Mouse (Mus musculus) left cerebral cortex, adult 18-20 months (tissue): ENCODE results near the gene AU022751. TPM values are rescaled to one million over a fixed set of nuclear protein-coding genes. Genes with fewer than 3 reads are reported as not detected.
A peak's percentile ranks its signal among the peaks of the same experiment; 100 is the strongest.
"Not testable (repeated sequence)": the region's sequence is repeated elsewhere in the genome, so short reads cannot be mapped to it uniquely, and the experiment has no call there.

Experiments
- DNase-seq, 2 experiments: peaks; one replicate each; pipeline ENCODE4 v3.0.0; 2021 to 2022; ENCODE audit warnings: low spot score in 2 of 2, mixed read lengths in 1 of 2
- long read RNA-seq, 2 experiments: library from polyadenylated mRNA; stranded (forward); transcript quantifications; one replicate each; pipeline ENCODE4 v2.0.0; 2021
- microRNA-seq, 2 experiments: library from miRNA; unstranded; fragments of <30 nt; microRNA quantifications; one replicate each; pipeline ENCODE4 v1.2.0; 2021
- total RNA-seq, 2 experiments: library from RNA; stranded (reverse); gene quantifications; 2 replicates each; pipeline ENCODE4 v1.2.3; 2021

AU022751 gene
- total RNA-seq = under 1 TPM; 0.49 to 0.67 TPM
- long read RNA-seq, experiment 1 = 0 reads
- long read RNA-seq, experiment 2 = 0 reads

- DNase-seq = no peak
Observed at GRCm38 (mm10) chrX:6082954-6083680, at the start of gene AU022751. Gene AU022751, minus strand, starts transcription at chrX:6083419.

- DNase-seq = peak; percentile 31 to 47
Observed at GRCm38 (mm10) chrX:6091996-6092757, 9.0 kb upstream of the AU022751 start.

- DNase-seq = peak; percentile 3 to 16
Observed at GRCm38 (mm10) chrX:6091547-6091946, 8.3 kb upstream of the AU022751 start.

- DNase-seq = no peak
Observed at GRCm38 (mm10) chrX:6061563-6061962, 21.7 kb downstream of the AU022751 start.

DNA sequence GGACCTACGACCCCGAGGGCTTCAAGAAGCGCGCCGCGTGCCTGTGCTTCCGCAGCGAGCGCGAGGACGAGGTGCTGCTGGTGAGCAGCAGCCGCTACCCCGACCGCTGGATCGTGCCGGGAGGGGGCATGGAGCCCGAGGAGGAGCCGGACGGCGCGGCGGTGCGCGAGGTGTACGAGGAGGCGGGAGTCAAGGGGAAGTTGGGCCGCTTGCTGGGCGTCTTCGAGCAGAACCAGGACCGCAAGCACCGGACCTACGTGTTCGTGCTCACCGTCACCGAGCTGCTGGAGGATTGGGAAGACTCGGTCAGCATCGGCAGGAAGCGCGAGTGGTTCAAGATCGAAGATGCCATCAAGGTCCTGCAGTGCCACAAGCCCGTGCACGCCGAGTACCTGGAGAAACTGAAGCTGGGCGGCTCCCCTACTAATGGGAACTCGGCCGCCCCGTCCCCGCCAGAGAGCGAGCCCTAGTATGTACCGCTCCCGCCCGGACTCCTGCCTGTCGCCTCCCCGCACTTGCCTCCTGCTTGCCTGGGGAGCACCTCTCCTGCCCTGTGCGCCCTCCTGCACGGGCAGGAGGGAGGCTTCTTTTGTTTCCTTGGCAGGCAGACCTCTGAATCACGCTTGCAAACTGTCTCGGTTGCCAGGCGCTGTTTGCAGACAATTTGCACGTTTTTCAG lies 35.1 kb downstream of the AU022751 start:
- not testable (repeated sequence) for DNase-seq

- peak in 1 of 2 experiments; percentile 6 for DNase-seq
Observed at GRCm38 (mm10) chrX:6047066-6047935, 35.9 kb downstream of the AU022751 start, which contains the start of gene Nudt11. Gene Nudt11, plus strand, starts transcription at chrX:6047453.

Small RNA genes within 50 kb of the gene (microRNA-seq; reads per million reads assigned to microRNA genes)
- 0 reads per million in 2 experiments for gene Gm27360

Other genes with a start within 250 kb of the AU022751 start
- gene Nudt11, start 36.0 kb downstream of the AU022751 start, total RNA-seq = 10 to 100 TPM; 24.9 to 28.1 TPM
- 10 to 100 TPM; 24.7 to 28.5 TPM for gene Nudt10, start 89.6 kb upstream of the AU022751 start, total RNA-seq
- gene Bmp15, start 237.3 kb upstream of the AU022751 start, total RNA-seq = under 1 TPM; 0.21 to 0.26 TPM